In genomic region chr5:118057508-118058111, GRCm38 (mm10) we compare ENCODE assay signal across 11 mouse cellular contexts. TPM values are rescaled to one million over a fixed set of nuclear protein-coding genes. Genes with fewer than 3 reads are reported as not detected.
DNase-seq lines count a peak whose midpoint lies in the region; ATAC-seq lines count a peak whose summit lies in the region.
"Had no signal": no experiment of that assay in that cellular context is flagged by ENCODE, and none has a peak within 500 bp of the region (broad histone marks: within the 10 kb centered on the region; RNA-seq: fewer than 3 reads in every experiment).

No protein-coding gene starts in this region.

- WGBS in forebrain, embryonic 12.5 days, result 47% methylated on average over 8 of the region's 8 CpGs
- 53% methylated on average over 8 of the region's 8 CpGs for WGBS in forebrain, embryonic 11.5 days
- 44% methylated on average over 8 of the region's 8 CpGs for whole genome bisulfite sequencing in midbrain, embryonic 16.5 days
- WGBS in midbrain, embryonic 10.5 days, result 72% methylated on average over 8 of the region's 8 CpGs
- WGBS in kidney, embryonic 16.5 days, result 38% methylated on average over 8 of the region's 8 CpGs

- H3K4me2 ChIP-seq in forebrain, embryonic 12.5 days, result no peak overlapping the region
- no peak overlapping the region for H3K4me2 ChIP-seq in forebrain, embryonic 11.5 days (ENCODE audit: low read depth, low read length, severe bottlenecking)
- H3K4me2 ChIP-seq in midbrain, embryonic 16.5 days (ENCODE audit: low read length), result no peak overlapping the region
- no peak overlapping the region for H3K4me2 ChIP-seq in kidney, embryonic 16.5 days (replicated peaks; ENCODE audit: low read depth, low read length)
- H3K4me2 ChIP-seq: lung, embryonic 15.5 days had no signal

- no peaks in the 10 kb centered on the region for H3K27me3 ChIP-seq in forebrain, embryonic 12.5 days
- no peaks in the 10 kb centered on the region for H3K27me3 ChIP-seq in forebrain, embryonic 11.5 days (ENCODE audit: control insufficient read depth, insufficient read depth, low read length)
- H3K27me3 ChIP-seq in midbrain, embryonic 16.5 days (ENCODE audit: control insufficient read depth, insufficient read depth, low read depth, low read length), result no peaks in the 10 kb centered on the region
- H3K27me3 ChIP-seq in midbrain, embryonic 10.5 days (ENCODE audit: low read depth, poor library complexity, severe bottlenecking), result no peaks in the 10 kb centered on the region
- H3K27me3 ChIP-seq in kidney, embryonic 16.5 days (ENCODE audit: insufficient read depth, low read length), result no peaks in the 10 kb centered on the region
- H3K27me3 ChIP-seq: lung, embryonic 15.5 days had no signal

- no peak overlapping the region for H3K27ac ChIP-seq in forebrain, embryonic 12.5 days
- no peak overlapping the region for H3K27ac ChIP-seq in forebrain, embryonic 11.5 days (ENCODE audit: low read depth, low read length)
- no peak overlapping the region for H3K27ac ChIP-seq in midbrain, embryonic 16.5 days (ENCODE audit: low read length)
- H3K27ac ChIP-seq in midbrain, embryonic 10.5 days (replicated peaks), result no peak overlapping the region
- 0 out of 2 replicates have a peak overlapping the region, but pooled peaks have one; percentile 6 for H3K27ac ChIP-seq in kidney, embryonic 16.5 days (ENCODE audit: low read length)
- H3K27ac ChIP-seq: lung, embryonic 15.5 days had no signal

- no peaks in the 10 kb centered on the region for H3K9me3 ChIP-seq in forebrain, embryonic 12.5 days
- H3K9me3 ChIP-seq in forebrain, embryonic 11.5 days (ENCODE audit: control insufficient read depth, low read length), result no peaks in the 10 kb centered on the region
- no peaks in the 10 kb centered on the region for H3K9me3 ChIP-seq in midbrain, embryonic 16.5 days (replicated peaks; ENCODE audit: control insufficient read depth, low read length, poor library complexity, severe bottlenecking)
- no peaks in the 10 kb centered on the region for H3K9me3 ChIP-seq in midbrain, embryonic 10.5 days (replicated peaks)
- H3K9me3 ChIP-seq in kidney, embryonic 16.5 days (ENCODE audit: low read length), result no peaks in the 10 kb centered on the region
- H3K9me3 ChIP-seq: lung, embryonic 15.5 days had no signal

- H3K36me3 ChIP-seq in forebrain, embryonic 12.5 days (replicated peaks), result no peaks in the 10 kb centered on the region; the same call in 1 of the 2 replicates
- no peaks in the 10 kb centered on the region for H3K36me3 ChIP-seq in forebrain, embryonic 11.5 days (ENCODE audit: control insufficient read depth, insufficient read depth, low read length)
- H3K36me3 ChIP-seq in midbrain, embryonic 16.5 days (ENCODE audit: control insufficient read depth, insufficient read depth, low read length), result no peaks in the 10 kb centered on the region
- H3K36me3 ChIP-seq in midbrain, embryonic 10.5 days, result 0 out of 2 replicates have a peak, but pooled peaks cover 4% of the 10 kb centered on the region
- no peaks in the 10 kb centered on the region for H3K36me3 ChIP-seq in kidney, embryonic 16.5 days (ENCODE audit: insufficient read depth, low read length)
- H3K36me3 ChIP-seq: lung, embryonic 15.5 days had no signal

- peaks cover 20% of the 10 kb centered on the region for H3K4me1 ChIP-seq in forebrain, embryonic 12.5 days
- H3K4me1 ChIP-seq in forebrain, embryonic 11.5 days (replicated peaks; ENCODE audit: control insufficient read depth, insufficient read depth, low read length), result peaks cover 5% of the 10 kb centered on the region; the same call in 1 of the 2 replicates
- no peaks in the 10 kb centered on the region; the same call in 1 of the 2 replicates for H3K4me1 ChIP-seq in midbrain, embryonic 16.5 days (ENCODE audit: control insufficient read depth, insufficient read depth, low read length)
- peaks cover 25% of the 10 kb centered on the region for H3K4me1 ChIP-seq in midbrain, embryonic 10.5 days
- peaks cover 4% of the 10 kb centered on the region; the same call in 1 of the 2 replicates for H3K4me1 ChIP-seq in kidney, embryonic 16.5 days (ENCODE audit: insufficient read depth, low read length)

- ATAC-seq in forebrain, embryonic 12.5 days (ENCODE audit: low FRiP score), result 0 out of 2 replicates have a peak, but pooled peaks have one; percentile 41
- no peak for ATAC-seq in forebrain, embryonic 11.5 days (replicated peaks; ENCODE audit: low FRiP score)
- ATAC-seq in midbrain, embryonic 16.5 days, result 0 out of 2 replicates have a peak, but pooled peaks have one; percentile 22
- no peak for ATAC-seq in kidney, embryonic 16.5 days (ENCODE audit: low FRiP score, low TSS enrichment)
- no peak for ATAC-seq in inflammation-experienced regulatory T-cells, adult 6 months
- ATAC-seq: CD4-positive, CD25-positive, alpha-beta regulatory T cell, adult 4 months had no signal

- H3K9ac ChIP-seq in forebrain, embryonic 12.5 days, result no peak overlapping the region
- H3K9ac ChIP-seq in forebrain, embryonic 11.5 days (ENCODE audit: low read length), result no peak overlapping the region
- H3K9ac ChIP-seq in midbrain, embryonic 16.5 days (ENCODE audit: low read depth, low read length), result no peak overlapping the region
- H3K9ac ChIP-seq in kidney, embryonic 16.5 days (replicated peaks; ENCODE audit: low read length), result no peak overlapping the region
- H3K9ac ChIP-seq: lung, embryonic 15.5 days had no signal

- DNase-seq in forebrain, embryonic 11.5 days (ENCODE audit: low spot score), result no peak
- DNase-seq in midbrain, embryonic 10.5 days (ENCODE audit: low spot score), result no peak
- DNase-seq in ovary, adult 18-20 months (ENCODE audit: low spot score), result no peak
- no peak for DNase-seq in gastrocnemius, postnatal 10 days
- DNase-seq: layer of hippocampus, adult 9-11 months had no signal

- no peak overlapping the region for H3K4me3 ChIP-seq in forebrain, embryonic 12.5 days (replicated peaks)
- no peak overlapping the region for H3K4me3 ChIP-seq in forebrain, embryonic 11.5 days (ENCODE audit: low read depth, low read length)
- no peak overlapping the region for H3K4me3 ChIP-seq in midbrain, embryonic 16.5 days (ENCODE audit: low read depth, low read length)
- no peak overlapping the region for H3K4me3 ChIP-seq in midbrain, embryonic 10.5 days
- H3K4me3 ChIP-seq in kidney, embryonic 16.5 days (ENCODE audit: low read length), result no peak overlapping the region
- H3K4me3 ChIP-seq: lung, embryonic 15.5 days had no signal

RNA-seq across cellular contexts. Expression of gene Tesc, which starts 30.1 kb away (rescaled TPM):
- polyA plus RNA-seq in forebrain, embryonic 12.5 days (2016; fragmentation: Nextera tagmentation; extraction: Ambion mirVana), result 4.7 and 6.3 TPM in 2 replicates
- polyA plus RNA-seq in forebrain, embryonic 11.5 days (2014; fragmentation: Nextera tagmentation; extraction: Ambion mirVana), result 0.91 and 1.8 TPM in 2 replicates
- 6.8 and 23.7 TPM in 2 replicates for polyA plus RNA-seq in midbrain, embryonic 16.5 days (2015; fragmentation: Nextera tagmentation; extraction: Ambion mirVana)
- polyA plus RNA-seq in midbrain, embryonic 10.5 days (2016; fragmentation: Nextera tagmentation; extraction: Ambion mirVana), result 0.82 and 0.90 TPM in 2 replicates
- 20.9 and 23.9 TPM in 2 replicates for polyA plus RNA-seq in kidney, embryonic 16.5 days (2015; fragmentation: Nextera tagmentation; extraction: Ambion mirVana)
- polyA plus RNA-seq in inflammation-experienced regulatory T-cells, adult 6 months (2017; shearing (Covaris generic)), result 1 to 10 TPM; 3.2 to 6.1 (median 5.5) TPM
- total RNA-seq in gastrocnemius, postnatal 10 days (2021), result 1 to 10 TPM in 1 of 2 experiments, under 1 TPM in 1; 0.70 to 1.4 TPM

Comparison
In these comparisons a context has a peak if more than half of its experiments do, and no peak if none do; other contexts are left out.
1. ATAC-seq: peak in forebrain, embryonic 12.5 days (single experiment) and midbrain, embryonic 16.5 days (single experiment); none in forebrain, embryonic 11.5 days (single experiment), kidney, embryonic 16.5 days (single experiment) and inflammation-experienced regulatory T-cells, adult 6 months (single experiment).